Mouse (Mus musculus) ES-Bruce4 (cell line): Measurements from ENCODE around the gene Saa4.

Experiments
- EP300 ChIP-seq: IDR thresholded peaks from 2 replicates; pipeline ENCODE4 v1.6.1; 2011; ENCODE audit warnings: low read depth, low read length; ENCODE audit not compliant: insufficient read depth
- POLR2A ChIP-seq: IDR thresholded peaks from one replicate; pipeline ENCODE4 v1.8.1; 2011; ENCODE audit warnings: low read length; ENCODE audit not compliant: insufficient read depth

- TF ChIP-seq POLR2A: no peak
- no peak for TF ChIP-seq EP300
These were observed 8.6 kb downstream of the Saa4 start for GRCm38 (mm10) chr7:46723849-46724248.
